Mouse (Mus musculus): ENCODE measurements around the gene Comtd1. TPM values are rescaled to one million over a fixed set of nuclear protein-coding genes. Genes with fewer than 3 reads are reported as not detected.

Gene Comtd1
- polyA plus RNA-seq, 1 experiment from 2014 or later = 22.3 TPM

GRCm38 (mm10) chr14:21825786-21826491, 22.8 kb downstream of the Comtd1 start:
- Histone ChIP-seq H3K4me1 (peaks cover 9% of the 10 kb centered on the region), H3K36me3 (no peaks in the 10 kb centered on the region), H3K9me3 (replicated peaks) (no peaks in the 10 kb centered on the region), H3K9ac (no peak overlapping the region), H3K4me3 (no peak overlapping the region), H3K4me2 (replicated peaks) (no peak overlapping the region), H3K27me3 (no peaks in the 10 kb centered on the region), H3K27ac (no peak overlapping the region)
- WGBS = 83% methylated on average over 9 of the region's 9 CpGs
- no peak for ATAC-seq (ENCODE audit: low FRiP score)

- Histone ChIP-seq H3K4me1 (peaks cover 4% of the 10 kb centered on the region), H3K4me2 (replicated peaks) (no peak within 1 kb of the TSS), H3K27ac (no peak within 1 kb of the TSS), H3K9ac (no peak within 1 kb of the TSS), H3K4me3 (no peak within 1 kb of the TSS), H3K36me3 (no peaks in the 10 kb centered on the region), H3K9me3 (replicated peaks) (no peaks in the 10 kb centered on the region), H3K27me3 (no peaks in the 10 kb centered on the region)
- ATAC-seq (ENCODE audit: low FRiP score) = no peak
- WGBS = 88% methylated on average over 2 of the region's 2 CpGs
Measured at GRCm38 (mm10) chr14:21824938-21825337, 23.8 kb downstream of the Comtd1 start, which contains the start of gene Vdac2. Gene Vdac2, plus strand, starts transcription at chr14:21825238.

GRCm38 (mm10) chr14:21823897-21824296, 24.9 kb downstream of the Comtd1 start:
- no peak for ATAC-seq (ENCODE audit: low FRiP score)
- WGBS = 77% methylated on average over 7 of the region's 7 CpGs
- no peak overlapping the region for H3K9ac ChIP-seq

GRCm38 (mm10) chr14:21822795-21823374, 25.9 kb downstream of the Comtd1 start:
- ATAC-seq (ENCODE audit: low FRiP score) = no peak
- 57% methylated on average over 7 of the region's 7 CpGs for WGBS
- Histone ChIP-seq H3K27me3 (no peaks in the 10 kb centered on the region), H3K4me3 (no peak overlapping the region), H3K9me3 (replicated peaks) (no peaks in the 10 kb centered on the region), H3K4me2 (replicated peaks) (no peak overlapping the region), H3K4me1 (peaks cover 4% of the 10 kb centered on the region), H3K27ac (0 out of 2 replicates have a peak overlapping the region, but pooled peaks have one; percentile 36), H3K9ac (no peak overlapping the region), H3K36me3 (no peaks in the 10 kb centered on the region)

More at GRCm38 (mm10) chr14:21823897-21824296, 24.9 kb downstream of the Comtd1 start:
- Histone ChIP-seq H3K36me3 (no peaks in the 10 kb centered on the region), H3K4me1 (peaks cover 4% of the 10 kb centered on the region), H3K27me3 (no peaks in the 10 kb centered on the region), H3K9me3 (replicated peaks) (no peaks in the 10 kb centered on the region), H3K4me2 (replicated peaks) (no peak overlapping the region), H3K4me3 (no peak overlapping the region), H3K27ac (no peak overlapping the region)

- Histone ChIP-seq H3K27me3 (no peaks in the 10 kb centered on the region), H3K27ac (no peak overlapping the region), H3K9me3 (replicated peaks) (no peaks in the 10 kb centered on the region), H3K4me1 (peaks cover 4% of the 10 kb centered on the region), H3K9ac (no peak overlapping the region), H3K4me2 (replicated peaks) (no peak overlapping the region), H3K36me3 (no peaks in the 10 kb centered on the region), H3K4me3 (no peak overlapping the region)
- no peak for ATAC-seq (ENCODE audit: low FRiP score)
- WGBS = 74% methylated on average over 7 of the region's 7 CpGs
Measured at GRCm38 (mm10) chr14:21822307-21822706, 26.5 kb downstream of the Comtd1 start.

GRCm38 (mm10) chr14:21820880-21821505, 27.8 kb downstream of the Comtd1 start:
- Histone ChIP-seq H3K4me3 (no peak overlapping the region), H3K4me2 (replicated peaks) (no peak overlapping the region), H3K9ac (no peak overlapping the region), H3K27me3 (no peaks in the 10 kb centered on the region), H3K4me1 (peaks cover 4% of the 10 kb centered on the region), H3K27ac (no peak overlapping the region), H3K36me3 (no peaks in the 10 kb centered on the region), H3K9me3 (replicated peaks) (no peaks in the 10 kb centered on the region)
- no peak for ATAC-seq (ENCODE audit: low FRiP score)
- WGBS = 91% methylated on average over 4 of the region's 4 CpGs

- H3K9me3 ChIP-seq (replicated peaks) = no peaks in the 10 kb centered on the region
- H3K27me3 ChIP-seq = no peaks in the 10 kb centered on the region
- ATAC-seq (ENCODE audit: low FRiP score) = no peak
- no peak overlapping the region for H3K4me2 ChIP-seq (replicated peaks)
- H3K4me3 ChIP-seq = no peak overlapping the region
- H3K4me1 ChIP-seq = no peaks in the 10 kb centered on the region
- WGBS = 46% methylated on average over 4 of the region's 4 CpGs
- H3K36me3 ChIP-seq = no peaks in the 10 kb centered on the region
- H3K9ac ChIP-seq = no peak overlapping the region
- H3K27ac ChIP-seq = no peak overlapping the region
Measured at GRCm38 (mm10) chr14:21817453-21817852, 31.3 kb downstream of the Comtd1 start.

- no peaks in the 10 kb centered on the region for H3K27me3 ChIP-seq
- 73% methylated on average over 3 of the region's 3 CpGs for WGBS
- no peaks in the 10 kb centered on the region for H3K36me3 ChIP-seq
- H3K9ac ChIP-seq = no peak overlapping the region
- no peak for ATAC-seq (ENCODE audit: low FRiP score)
- no peak overlapping the region for H3K4me2 ChIP-seq (replicated peaks)
- H3K4me3 ChIP-seq = no peak overlapping the region
- no peaks in the 10 kb centered on the region for H3K9me3 ChIP-seq (replicated peaks)
- no peak overlapping the region for H3K27ac ChIP-seq
- no peaks in the 10 kb centered on the region for H3K4me1 ChIP-seq
Measured at GRCm38 (mm10) chr14:21816255-21816654, 32.5 kb downstream of the Comtd1 start.

GRCm38 (mm10) chr14:21814606-21815005, 34.2 kb downstream of the Comtd1 start:
- 92% methylated on average over 4 of the region's 4 CpGs for WGBS

GRCm38 (mm10) chr14:21813847-21814246, 34.9 kb downstream of the Comtd1 start:
- Histone ChIP-seq H3K27me3 (no peaks in the 10 kb centered on the region), H3K9me3 (replicated peaks) (no peaks in the 10 kb centered on the region), H3K4me1 (no peaks in the 10 kb centered on the region), H3K27ac (no peak overlapping the region), H3K4me2 (replicated peaks) (no peak overlapping the region), H3K36me3 (no peaks in the 10 kb centered on the region), H3K4me3 (no peak overlapping the region), H3K9ac (no peak overlapping the region)
- 84% methylated on average over 3 of the region's 3 CpGs for WGBS
- ATAC-seq (ENCODE audit: low FRiP score) = no peak

More at GRCm38 (mm10) chr14:21814606-21815005, 34.2 kb downstream of the Comtd1 start:
- no peaks in the 10 kb centered on the region for H3K9me3 ChIP-seq (replicated peaks)
- H3K27me3 ChIP-seq = no peaks in the 10 kb centered on the region
- H3K4me2 ChIP-seq (replicated peaks) = no peak overlapping the region
- no peaks in the 10 kb centered on the region for H3K36me3 ChIP-seq
- no peak overlapping the region for H3K9ac ChIP-seq
- H3K4me3 ChIP-seq = no peak overlapping the region
- no peaks in the 10 kb centered on the region for H3K4me1 ChIP-seq
- H3K27ac ChIP-seq = no peak overlapping the region
- ATAC-seq (ENCODE audit: low FRiP score) = no peak

- H3K27ac ChIP-seq = no peak overlapping the region
- ATAC-seq (ENCODE audit: low FRiP score) = no peak
- H3K36me3 ChIP-seq = no peaks in the 10 kb centered on the region
- no peaks in the 10 kb centered on the region for H3K9me3 ChIP-seq (replicated peaks)
- no peak overlapping the region for H3K4me3 ChIP-seq
- H3K4me1 ChIP-seq = no peaks in the 10 kb centered on the region
- 90% methylated on average over 4 of the region's 4 CpGs for WGBS
- no peak overlapping the region for H3K9ac ChIP-seq
- no peaks in the 10 kb centered on the region for H3K27me3 ChIP-seq
- H3K4me2 ChIP-seq (replicated peaks) = no peak overlapping the region
Measured at GRCm38 (mm10) chr14:21813216-21813615, 35.6 kb downstream of the Comtd1 start.

- Histone ChIP-seq H3K9me3 (replicated peaks) (no peaks in the 10 kb centered on the region), H3K27me3 (no peaks in the 10 kb centered on the region), H3K9ac (no peak overlapping the region), H3K36me3 (no peaks in the 10 kb centered on the region), H3K4me2 (replicated peaks) (no peak overlapping the region), H3K4me1 (no peaks in the 10 kb centered on the region), H3K27ac (no peak overlapping the region), H3K4me3 (no peak overlapping the region)
- no peak for ATAC-seq (ENCODE audit: low FRiP score)
- WGBS = 25% methylated on average over 14 of the region's 14 CpGs
Measured at GRCm38 (mm10) chr14:21812590-21813162, 36.1 kb downstream of the Comtd1 start.

Measured in hindbrain, embryonic 12.5 days (tissue).